Mouse (Mus musculus) intestine, postnatal 0 days (tissue): Measurements from ENCODE around the gene Slc25a25. TPM values are rescaled to one million over a fixed set of nuclear protein-coding genes. Genes with fewer than 3 reads are reported as not detected.
"Not testable (repeated sequence)": the region's sequence is repeated elsewhere in the genome, so short reads cannot be mapped to it uniquely, and the experiment has no call there.

Source experiments
- ATAC-seq: fragments of 200-750 bp; cut with Nextera tagmentation; 2 replicates; pipeline ENCODE4 v1.8.0; 2017; ENCODE audit warnings: mild to moderate bottlenecking, moderate TSS enrichment, moderate library complexity
- H3K27ac ChIP-seq: fragments of 300-500 bp; sonication (generic); 2 replicates; pipeline ENCODE4 v1.5.1; 2014; ENCODE audit warnings: mild to moderate bottlenecking, low read depth, low read length, moderate library complexity
- H3K27me3 ChIP-seq: fragments of 300-500 bp; sonication (generic); replicated peaks from 2 replicates; pipeline ENCODE4 v1.6.1; 2014; ENCODE audit warnings: low read length, mixed read lengths; ENCODE audit not compliant: control insufficient read depth, insufficient read depth
- H3K36me3 ChIP-seq: fragments of 300-500 bp; sonication (generic); 2 replicates; pipeline ENCODE4 v1.6.1; 2014; ENCODE audit warnings: mild to moderate bottlenecking, moderate library complexity; ENCODE audit not compliant: control insufficient read depth, insufficient read depth
- H3K4me1 ChIP-seq: fragments of 300-500 bp; sonication (generic); replicated peaks from 2 replicates; pipeline ENCODE4 v1.6.1; 2014; ENCODE audit warnings: antibody characterized with exemption, low read length, mixed read lengths; ENCODE audit not compliant: control insufficient read depth, insufficient read depth
- H3K4me2 ChIP-seq: fragments of 300-500 bp; sonication (generic); replicated peaks from 2 replicates; pipeline ENCODE4 v1.6.1; 2014; ENCODE audit warnings: low read depth, mild to moderate bottlenecking, moderate library complexity
- H3K4me3 ChIP-seq: fragments of 300-500 bp; sonication (generic); 2 replicates; pipeline ENCODE4 v1.5.1; 2014; ENCODE audit warnings: low read depth, low read length
- H3K9ac ChIP-seq: fragments of 300-500 bp; sonication (generic); 2 replicates; pipeline ENCODE4 v1.6.1; 2014; ENCODE audit warnings: mild to moderate bottlenecking, low read depth, low read length
- H3K9me3 ChIP-seq: fragments of 300-500 bp; sonication (generic); 2 replicates; pipeline ENCODE4 v1.6.1; 2016; ENCODE audit warnings: mixed run types; ENCODE audit not compliant: control insufficient read depth
- CTCF ChIP-seq: sonication (generic); IDR thresholded peaks from 2 replicates; pipeline ENCODE4 v1.5.1; 2016; ENCODE audit warnings: low read depth, mild to moderate bottlenecking, control low read depth, antibody characterized with exemption, moderate library complexity
- WGBS: fragments of 180-500 bp; shearing (Covaris S2); extraction: QIAGEN DNeasy Blood & Tissue Kit; methylation state at CpG from one replicate; pipeline ENCODE4 v1.1.7; 2014; 5-methylcytosine and 5-hydroxymethylcytosine counted together
- polyA plus RNA-seq: library from polyadenylated mRNA; unstranded; fragments of >200 nt; fragmentation: Nextera tagmentation; extraction: Ambion mirVana; gene quantifications from 2 replicates; pipeline ENCODE4 v1.2.1, GENCODE M21; 2015

Gene Slc25a25
- polyA plus RNA-seq, 1 experiment from 2014 or later: 45.1 TPM

- ATAC-seq: peak; percentile 69
- H3K27ac ChIP-seq: peak overlapping the region; percentile 73
Observed at GRCm38 (mm10) chr2:32484933-32485332, 33.7 kb upstream of the Slc25a25 start.

GRCm38 (mm10) chr2:32483179-32483875 lies 32.1 kb upstream of the Slc25a25 start:
- no peaks in the 10 kb centered on the region for H3K27me3 ChIP-seq

More at GRCm38 (mm10) chr2:32484933-32485332, 33.7 kb upstream of the Slc25a25 start:
- Histone ChIP-seq H3K4me3 (no peak overlapping the region), H3K27me3 (no peaks in the 10 kb centered on the region), H3K36me3 (no peaks in the 10 kb centered on the region), H3K4me1 (peaks cover 4% of the 10 kb centered on the region; the same call in 1 of the 2 replicates), H3K9ac (peak overlapping the region; percentile 17; the same call in 1 of the 2 replicates), H3K4me2 (no peak overlapping the region), H3K9me3 (no peaks in the 10 kb centered on the region)
- 49% methylated on average over 6 of the region's 6 CpGs for WGBS
- TF ChIP-seq CTCF: no peak

GRCm38 (mm10) chr2:32482351-32482750 lies 31.1 kb upstream of the Slc25a25 start:
- H3K27me3 ChIP-seq: no peaks in the 10 kb centered on the region
- H3K36me3 ChIP-seq: no peaks in the 10 kb centered on the region
- 65% methylated on average over 8 of the region's 8 CpGs for WGBS
- no peak overlapping the region for H3K9ac ChIP-seq
- no peak for TF ChIP-seq CTCF
- peaks cover 6% of the 10 kb centered on the region; the same call in 1 of the 2 replicates for H3K9me3 ChIP-seq
- no peak overlapping the region for H3K27ac ChIP-seq
- no peak for ATAC-seq
- peaks cover 4% of the 10 kb centered on the region; the same call in 1 of the 2 replicates for H3K4me1 ChIP-seq
- no peak overlapping the region for H3K4me3 ChIP-seq
- H3K4me2 ChIP-seq: no peak overlapping the region

More at GRCm38 (mm10) chr2:32483179-32483875, 32.1 kb upstream of the Slc25a25 start:
- Histone ChIP-seq H3K4me2 (no peak overlapping the region), H3K9ac (no peak overlapping the region), H3K36me3 (no peaks in the 10 kb centered on the region), H3K9me3 (peaks cover 6% of the 10 kb centered on the region; the same call in 1 of the 2 replicates), H3K4me1 (peaks cover 4% of the 10 kb centered on the region; the same call in 1 of the 2 replicates), H3K4me3 (no peak overlapping the region), H3K27ac (no peak overlapping the region)
- WGBS: 80% methylated on average over 9 of the region's 9 CpGs
- no peak for ATAC-seq
- peak; percentile 66 for TF ChIP-seq CTCF

- H3K36me3 ChIP-seq, H3K4me2 ChIP-seq, H3K9me3 ChIP-seq, H3K9ac ChIP-seq, H3K4me3 ChIP-seq, H3K27me3 ChIP-seq, H3K4me1 ChIP-seq, ATAC-seq, H3K27ac ChIP-seq: not testable (repeated sequence)
- 88% methylated on average over 3 of the region's 9 CpGs for WGBS
Observed at GRCm38 (mm10) chr2:32475361-32475760, 24.1 kb upstream of the Slc25a25 start.

- Histone ChIP-seq H3K4me2 (no peak overlapping the region), H3K4me3 (no peak overlapping the region), H3K4me1 (no peaks in the 10 kb centered on the region), H3K27ac (peak overlapping the region; percentile 94), H3K9me3 (no peaks in the 10 kb centered on the region), H3K36me3 (no peaks in the 10 kb centered on the region), H3K9ac (peak overlapping the region; percentile 8; the same call in 1 of the 2 replicates), H3K27me3 (no peaks in the 10 kb centered on the region)
- WGBS: 49% methylated on average over 6 of the region's 6 CpGs
- peak; percentile 71 for TF ChIP-seq CTCF
- peak; percentile 32 for ATAC-seq
Observed at GRCm38 (mm10) chr2:32471681-32472061, 20.4 kb upstream of the Slc25a25 start.

- H3K4me2 ChIP-seq: no peak overlapping the region
- no peaks in the 10 kb centered on the region for H3K27me3 ChIP-seq
- no peaks in the 10 kb centered on the region for H3K4me1 ChIP-seq
- H3K27ac ChIP-seq: peak overlapping the region; percentile 94
- ATAC-seq: peak; percentile 98
- no peaks in the 10 kb centered on the region for H3K36me3 ChIP-seq
- no peak overlapping the region for H3K9ac ChIP-seq
- no peak overlapping the region for H3K4me3 ChIP-seq
- no peak for TF ChIP-seq CTCF
- WGBS: 37% methylated on average over 6 of the region's 6 CpGs
- no peaks in the 10 kb centered on the region for H3K9me3 ChIP-seq
Observed at GRCm38 (mm10) chr2:32471001-32471680, 19.9 kb upstream of the Slc25a25 start.
